Mouse (Mus musculus) kidney, postnatal 0 days (tissue): ENCODE measurements around the gene Selenom. TPM values are rescaled to one million over a fixed set of nuclear protein-coding genes. Genes with fewer than 3 reads are reported as not detected.

ENCODE experiments used
- ATAC-seq: fragments of 200-750 bp; cut with Nextera tagmentation; replicated peaks from 2 replicates; pipeline ENCODE4 v1.8.0; 2017; ENCODE audit warnings: low read depth, moderate number of reproducible peaks, moderate TSS enrichment, moderate library complexity; ENCODE audit not compliant: low FRiP score
- DNase-seq: peaks from one replicate; pipeline ENCODE4 v3.0.0-alpha.2; 2016; ENCODE audit warnings: low spot score
- H3K27ac ChIP-seq: fragments of 300-500 bp; sonication (generic); 2 replicates; pipeline ENCODE4 v1.5.1; 2014; ENCODE audit warnings: mild to moderate bottlenecking
- H3K27me3 ChIP-seq: fragments of 300-500 bp; sonication (generic); 2 replicates; pipeline ENCODE4 v1.6.1; 2014; ENCODE audit warnings: low read length, mixed read lengths; ENCODE audit not compliant: insufficient read depth
- H3K36me3 ChIP-seq: fragments of 300-500 bp; sonication (generic); 2 replicates; pipeline ENCODE4 v1.6.1; 2014; ENCODE audit warnings: low read length, mixed read lengths; ENCODE audit not compliant: insufficient read depth
- H3K4me1 ChIP-seq: fragments of 300-500 bp; sonication (generic); replicated peaks from 2 replicates; pipeline ENCODE4 v1.6.1; 2014; ENCODE audit warnings: antibody characterized with exemption, low read length, mixed read lengths; ENCODE audit not compliant: insufficient read depth
- H3K4me2 ChIP-seq: fragments of 300-500 bp; sonication (generic); 2 replicates; pipeline ENCODE4 v1.6.1; 2014; ENCODE audit warnings: mild to moderate bottlenecking, low read length, moderate library complexity, mixed read lengths
- H3K4me3 ChIP-seq: fragments of 300-500 bp; sonication (generic); replicated peaks from 2 replicates; pipeline ENCODE4 v1.5.1; 2014; ENCODE audit warnings: low read depth, low read length
- H3K9ac ChIP-seq: fragments of 300-500 bp; sonication (generic); 2 replicates; pipeline ENCODE4 v1.6.1; 2014; ENCODE audit warnings: low read depth, low read length
- H3K9me3 ChIP-seq: fragments of 300-500 bp; sonication (generic); replicated peaks from 2 replicates; pipeline ENCODE4 v1.6.1; 2016; ENCODE audit warnings: low read length, inconsistent platforms, mixed read lengths
- CTCF ChIP-seq: IDR thresholded peaks from 2 replicates; pipeline ENCODE4 v1.5.1; 2016; ENCODE audit warnings: antibody characterized with exemption, low read depth, mild to moderate bottlenecking, moderate library complexity
- WGBS: fragments of 180-500 bp; shearing (Covaris S2); extraction: QIAGEN DNeasy Blood & Tissue Kit; methylation state at CpG from one replicate; pipeline ENCODE4 v1.1.7; 2014; 5-methylcytosine and 5-hydroxymethylcytosine counted together
- polyA plus RNA-seq: library from polyadenylated mRNA; unstranded; fragments of >200 nt; fragmentation: Nextera tagmentation; extraction: Ambion mirVana; gene quantifications from 2 replicates; pipeline ENCODE4 v1.2.1, GENCODE M21; 2015

Gene Selenom
- 124 and 125 TPM in 2 replicates for polyA plus RNA-seq

DNA sequence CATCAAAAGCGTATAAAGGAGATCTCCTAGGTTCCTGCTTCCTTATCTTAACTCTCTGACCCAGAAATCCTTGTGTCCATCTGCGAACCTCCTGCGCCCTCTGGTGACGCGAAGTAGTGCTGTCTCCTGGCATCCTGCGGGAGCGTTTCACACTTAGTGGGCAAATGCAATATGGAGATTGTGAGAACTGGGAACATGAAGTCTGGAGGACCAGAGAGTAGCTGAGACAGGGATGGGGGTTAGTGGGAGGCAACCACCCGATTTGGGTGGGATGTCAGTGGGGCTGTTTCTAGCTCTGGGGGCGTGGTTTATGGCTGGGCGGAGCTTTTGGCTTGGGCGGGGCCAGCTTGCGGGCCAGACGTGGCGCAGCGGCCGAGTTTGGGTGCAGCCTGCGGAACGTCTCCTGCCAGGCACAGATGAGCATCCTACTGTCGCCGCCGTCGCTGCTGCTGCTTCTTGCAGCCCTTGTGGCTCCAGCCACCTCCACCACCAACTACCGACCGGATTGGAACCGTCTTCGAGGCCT, at the start of gene Selenom:
TSS of gene Selenom (plus strand) at position 156 of the 526 bp plus-strand sequence.
- Histone ChIP-seq H3K4me1 (peaks cover 16% of the 10 kb centered on the region), H3K9me3 (no peaks in the 10 kb centered on the region), H3K4me2 (peak within 1 kb of the TSS; percentile 61), H3K27ac (0 out of 2 replicates have a peak within 1 kb of the TSS, but pooled peaks have one; percentile 5), H3K9ac (peak within 1 kb of the TSS; percentile 59), H3K36me3 (0 out of 2 replicates have a peak, but pooled peaks cover 4% of the 10 kb centered on the region), H3K27me3 (no peaks in the 10 kb centered on the region), H3K4me3 (peak within 1 kb of the TSS; percentile 41)
- peak; percentile 96 for DNase-seq
- peak; percentile 99 for TF ChIP-seq CTCF
- WGBS = under 1% methylated on average over 26 of the region's 26 CpGs
- peak; percentile 58 for ATAC-seq

GRCm38 (mm10) chr11:3471448-3471850, 43.0 kb upstream of the Selenom start:
- WGBS = 31% methylated on average over 11 of the region's 11 CpGs
- Histone ChIP-seq H3K4me3 (no peak overlapping the region), H3K9ac (no peak overlapping the region), H3K4me2 (no peak overlapping the region), H3K36me3 (no peaks in the 10 kb centered on the region), H3K9me3 (no peaks in the 10 kb centered on the region), H3K4me1 (no peaks in the 10 kb centered on the region), H3K27me3 (no peaks in the 10 kb centered on the region), H3K27ac (0 out of 2 replicates have a peak overlapping the region, but pooled peaks have one; percentile 4)
- ATAC-seq (peak; percentile 89), DNase-seq (peak; percentile 25)
- TF ChIP-seq CTCF = no peak

GRCm38 (mm10) chr11:3472484-3472883, 42.0 kb upstream of the Selenom start:
- no peaks in the 10 kb centered on the region for H3K27me3 ChIP-seq
- no peak overlapping the region for H3K9ac ChIP-seq
- no peak overlapping the region for H3K27ac ChIP-seq
- ATAC-seq (peak; percentile 62; the same call in 1 of the 2 replicates), DNase-seq (peak; percentile 90)
- no peak overlapping the region for H3K4me3 ChIP-seq
- peak; percentile 95 for TF ChIP-seq CTCF
- H3K4me1 ChIP-seq = no peaks in the 10 kb centered on the region
- no peak overlapping the region for H3K4me2 ChIP-seq
- no peaks in the 10 kb centered on the region for H3K9me3 ChIP-seq
- H3K36me3 ChIP-seq = no peaks in the 10 kb centered on the region
- 38% methylated on average over 1 of the region's 1 CpGs for WGBS

DNA sequence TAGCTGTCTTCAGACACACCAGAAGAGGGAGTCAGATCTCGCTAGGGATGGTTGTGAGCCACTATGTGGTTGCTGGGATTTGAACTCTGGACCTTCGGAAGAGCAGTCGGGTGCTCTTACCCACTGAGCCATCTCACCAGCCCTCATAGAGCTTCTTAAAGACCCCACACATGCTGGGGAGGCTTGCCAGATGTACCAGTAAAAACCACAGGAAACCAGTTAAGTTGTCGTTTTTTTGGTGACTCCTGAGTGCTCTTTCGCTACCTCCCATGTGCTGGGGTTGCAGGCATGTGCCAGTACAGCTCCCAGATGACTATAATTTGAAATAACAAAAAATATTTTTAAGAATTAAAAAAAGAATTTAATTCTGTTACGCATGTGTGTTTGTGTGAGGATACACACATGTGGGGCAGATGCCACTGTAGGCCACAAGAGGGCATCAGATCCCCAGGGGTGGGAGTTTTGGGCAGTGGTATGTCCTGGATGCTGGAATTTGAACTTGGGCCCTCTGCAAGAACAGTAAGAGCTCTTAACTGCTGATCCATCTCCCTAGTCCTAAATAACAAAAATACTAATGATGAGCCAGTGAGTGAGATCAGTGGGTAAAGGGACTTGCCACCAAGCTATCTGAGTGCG, 39.9 kb upstream of the Selenom start:
- TF ChIP-seq CTCF = peak; percentile 65
- Histone ChIP-seq H3K36me3 (no peaks in the 10 kb centered on the region), H3K4me1 (no peaks in the 10 kb centered on the region), H3K9ac (no peak overlapping the region), H3K9me3 (no peaks in the 10 kb centered on the region), H3K27ac (no peak overlapping the region), H3K4me3 (no peak overlapping the region), H3K4me2 (no peak overlapping the region), H3K27me3 (no peaks in the 10 kb centered on the region)
- DNase-seq (no peak), ATAC-seq (no peak)
- 85% methylated on average over 7 of the region's 7 CpGs for WGBS

DNA sequence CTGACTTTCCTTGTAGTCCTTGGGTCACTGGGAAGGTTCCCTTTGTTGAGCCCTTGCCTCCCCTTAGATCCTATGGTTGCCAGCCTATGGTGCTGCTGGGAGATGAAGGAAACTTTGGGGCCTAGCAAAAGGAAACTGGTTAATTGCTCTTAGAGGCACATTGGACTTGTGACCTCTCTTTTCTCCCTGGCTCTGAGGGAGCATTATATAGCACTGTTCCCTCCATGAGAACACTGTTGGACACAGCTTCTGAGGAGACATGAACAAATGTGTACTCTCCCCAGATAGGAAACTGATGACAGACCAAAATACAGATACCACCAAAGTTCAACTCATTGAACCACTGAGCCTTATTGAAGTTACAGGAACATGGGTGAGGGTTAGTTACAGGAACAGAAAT, 39.0 kb upstream of the Selenom start:
- no peak overlapping the region for H3K9ac ChIP-seq
- H3K27ac ChIP-seq = no peak overlapping the region
- ATAC-seq (no peak), DNase-seq (no peak)
- no peaks in the 10 kb centered on the region for H3K36me3 ChIP-seq
- no peaks in the 10 kb centered on the region for H3K4me1 ChIP-seq
- no peaks in the 10 kb centered on the region for H3K27me3 ChIP-seq
- H3K9me3 ChIP-seq = no peaks in the 10 kb centered on the region
- no peak overlapping the region for H3K4me2 ChIP-seq
- H3K4me3 ChIP-seq = no peak overlapping the region
- no peak for TF ChIP-seq CTCF

DNA sequence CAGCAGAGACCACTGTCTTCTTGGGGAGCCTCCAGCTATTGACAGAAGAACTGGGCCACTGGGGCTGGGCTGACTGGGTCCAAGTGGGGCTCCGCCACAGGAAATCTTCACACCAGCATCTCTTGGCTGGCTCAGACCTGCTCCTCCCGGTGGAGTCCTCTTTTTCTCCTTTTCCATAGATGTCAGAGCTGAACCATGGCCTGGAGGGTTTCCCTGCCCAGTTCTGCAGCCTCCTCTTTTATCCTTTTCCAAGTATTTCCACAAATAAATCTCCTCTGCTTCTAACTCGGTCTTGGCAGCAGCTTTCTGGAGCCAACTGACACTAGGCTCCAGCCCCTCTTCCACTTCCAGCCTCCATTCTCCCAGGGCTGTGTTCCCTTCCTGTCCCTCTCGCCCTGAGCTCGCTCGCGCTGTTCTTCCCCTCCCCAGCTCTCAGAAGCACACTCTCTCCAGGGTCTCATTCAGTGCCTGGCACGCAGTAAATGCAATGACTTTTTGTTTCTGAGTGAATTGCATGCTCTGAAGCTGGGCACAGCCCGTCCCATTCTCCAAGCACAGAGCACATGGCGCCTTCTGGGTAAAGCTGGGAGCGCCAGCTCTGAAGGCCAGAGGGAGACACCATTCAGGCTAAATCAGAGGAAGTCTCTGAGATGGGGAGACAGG, 30.4 kb upstream of the Selenom start:
- 55% methylated on average over 11 of the region's 11 CpGs for WGBS
- Histone ChIP-seq H3K4me2 (no peak overlapping the region), H3K4me3 (no peak overlapping the region), H3K9ac (no peak overlapping the region), H3K27ac (no peak overlapping the region), H3K9me3 (no peaks in the 10 kb centered on the region), H3K4me1 (no peaks in the 10 kb centered on the region), H3K36me3 (no peaks in the 10 kb centered on the region), H3K27me3 (no peaks in the 10 kb centered on the region)
- DNase-seq = no peak
- no peak for ATAC-seq
- no peak for TF ChIP-seq CTCF
